Mouse (Mus musculus): ENCODE measurements around the gene Olfr741.

- no peak for TF ChIP-seq CTCF (IDR thresholded peaks at IDR 0.05)
- no peak for TF ChIP-seq EP300 (IDR thresholded peaks at IDR 0.05)
Measured at GRCm38 (mm10) chr14:50472438-50472837, at the start of gene Olfr741.

Measured in lung, postnatal 0 days (tissue).